Mouse (Mus musculus) kidney, adult 2 months (tissue): ENCODE results near the gene Ccl28.

Experiments
- CTCF ChIP-seq: fragments of 200-500 bp; conservative IDR thresholded peaks from 2 replicates; pipeline ENCODE4 v1.5.1; 2011; ENCODE audit warnings: low read depth, mild to moderate bottlenecking, control low read depth, low read length, moderate library complexity, mixed read lengths; ENCODE audit not compliant: insufficient read depth, insufficient read length
- POLR2A ChIP-seq: fragments of 200-500 bp; IDR thresholded peaks from one replicate; pipeline ENCODE4 v1.6.1; 2011; ENCODE audit warnings: low read depth, low read length, control low read depth

DNA sequence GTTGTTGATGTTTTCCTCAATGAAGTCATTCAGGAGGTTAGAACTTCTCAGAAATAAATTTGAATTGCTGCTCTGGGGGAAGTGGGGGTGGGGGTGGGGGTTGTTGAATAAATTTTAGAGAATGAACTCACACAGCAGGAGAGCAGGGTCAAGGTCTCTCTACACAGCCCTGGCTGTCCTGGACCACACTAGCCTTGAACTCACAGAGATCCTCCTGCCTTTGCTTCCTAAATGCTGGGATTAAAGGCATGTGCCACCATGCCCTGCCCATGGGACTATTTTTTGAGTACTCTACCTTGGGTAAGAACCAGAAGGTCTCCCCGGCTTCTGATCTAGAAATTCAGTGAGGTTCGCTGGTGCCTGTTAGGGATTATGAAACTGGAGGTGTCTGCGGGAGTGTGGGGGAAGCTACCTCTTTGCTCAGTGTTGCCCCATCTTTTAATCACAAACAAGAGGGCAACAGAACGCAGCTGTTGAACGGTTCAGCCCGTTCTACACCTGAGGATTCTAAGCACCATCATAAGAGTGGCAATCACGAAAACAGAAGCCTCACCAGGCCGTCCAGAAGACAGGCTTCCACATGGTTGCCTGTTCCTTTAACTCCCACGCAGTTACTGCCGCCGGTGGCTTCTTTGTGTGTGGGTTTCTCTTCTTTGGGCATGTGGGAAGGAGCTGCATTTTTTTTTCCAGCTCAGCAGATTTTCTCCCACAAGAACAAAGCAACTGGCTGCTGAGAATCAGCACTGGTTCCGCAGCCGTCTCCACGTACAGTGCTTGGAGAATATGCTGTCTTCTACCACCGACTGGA, 25.5 kb downstream of the Ccl28 start:
- TF ChIP-seq POLR2A (no peak), CTCF (no peak)
